Mouse (Mus musculus): Measurements from ENCODE around the gene Nrxn1. TPM values are rescaled to one million over a fixed set of nuclear protein-coding genes. Genes with fewer than 3 reads are reported as not detected.

Nrxn1 gene
- total RNA-seq (2014; rRNA removed) (348 and 376 TPM in 2 replicates), polyA plus RNA-seq (2015; fragmentation: Nextera tagmentation; extraction: Ambion mirVana) (99.8 and 242 TPM in 2 replicates)

DNA sequence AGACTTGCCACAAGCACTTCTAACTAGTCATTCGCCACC is at the start of gene Nrxn1:
Nrxn1 (minus strand) TSS at position 30 of the 39 bp plus-strand sequence.
- 0% methylated on average over 1 of the region's 1 CpGs for WGBS
- ATAC-seq, result no peak
- TF ChIP-seq CTCF (IDR thresholded peaks at IDR 0.05; ENCODE audit: low read depth), result no peak

DNA sequence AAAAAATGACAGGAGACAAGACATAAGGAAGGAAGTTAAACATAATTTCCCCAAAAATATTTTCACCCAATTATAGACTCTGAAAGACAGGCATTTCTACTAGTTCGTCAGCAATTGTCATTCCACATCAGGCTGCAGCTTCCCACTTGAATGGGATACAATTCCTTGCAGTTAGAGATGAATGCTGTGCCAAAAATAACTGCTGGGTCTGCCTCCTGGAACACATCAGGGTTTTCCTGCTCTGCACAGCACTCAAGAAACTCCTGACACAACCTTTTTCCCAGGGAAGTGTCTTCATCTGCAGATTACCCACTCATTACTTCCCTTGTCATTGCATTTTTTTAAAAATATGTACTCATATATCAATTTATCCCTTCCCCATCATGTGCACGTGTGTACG is 44.0 kb upstream of the Nrxn1 start:
- Histone ChIP-seq H3K27ac (ENCODE audit: low read depth, low read length) (no peak overlapping the region), H3K4me3 (ENCODE audit: low read depth, low read length) (no peak overlapping the region), H3K9ac (no peak overlapping the region), H3K36me3 (ENCODE audit: insufficient read depth) (no peaks in the 10 kb centered on the region), H3K4me1 (ENCODE audit: insufficient read depth) (no peaks in the 10 kb centered on the region), H3K27me3 (ENCODE audit: insufficient read depth, low read length) (no peaks in the 10 kb centered on the region), H3K4me2 (ENCODE audit: low read depth) (no peak overlapping the region), H3K9me3 (ENCODE audit: low read length) (no peaks in the 10 kb centered on the region)
- peak; percentile 38; the same call in 1 of the 2 replicates for ATAC-seq
- peak; percentile 2 for DNase-seq
- TF ChIP-seq CTCF (IDR thresholded peaks at IDR 0.05; ENCODE audit: low read depth), result no peak
- WGBS, result 63% methylated on average over 3 of the region's 3 CpGs

More for the DNA sequence above, at the start of gene Nrxn1:
- no peak for DNase-seq
- no peaks in the 10 kb centered on the region for H3K9me3 ChIP-seq (ENCODE audit: low read length)
- H3K27ac ChIP-seq (ENCODE audit: low read depth, low read length), result peak within 1 kb of the TSS; percentile 90
- H3K9ac ChIP-seq, result peak within 1 kb of the TSS; percentile 73
- H3K4me2 ChIP-seq (ENCODE audit: low read depth), result peak within 1 kb of the TSS; percentile 50
- H3K4me3 ChIP-seq (ENCODE audit: low read depth, low read length), result peak within 1 kb of the TSS; percentile 60
- H3K36me3 ChIP-seq (ENCODE audit: insufficient read depth), result peaks cover 11% of the 10 kb centered on the region
- no peaks in the 10 kb centered on the region; the same call in 1 of the 2 replicates for H3K4me1 ChIP-seq (ENCODE audit: insufficient read depth)
- no peaks in the 10 kb centered on the region for H3K27me3 ChIP-seq (ENCODE audit: insufficient read depth, low read length)

DNA sequence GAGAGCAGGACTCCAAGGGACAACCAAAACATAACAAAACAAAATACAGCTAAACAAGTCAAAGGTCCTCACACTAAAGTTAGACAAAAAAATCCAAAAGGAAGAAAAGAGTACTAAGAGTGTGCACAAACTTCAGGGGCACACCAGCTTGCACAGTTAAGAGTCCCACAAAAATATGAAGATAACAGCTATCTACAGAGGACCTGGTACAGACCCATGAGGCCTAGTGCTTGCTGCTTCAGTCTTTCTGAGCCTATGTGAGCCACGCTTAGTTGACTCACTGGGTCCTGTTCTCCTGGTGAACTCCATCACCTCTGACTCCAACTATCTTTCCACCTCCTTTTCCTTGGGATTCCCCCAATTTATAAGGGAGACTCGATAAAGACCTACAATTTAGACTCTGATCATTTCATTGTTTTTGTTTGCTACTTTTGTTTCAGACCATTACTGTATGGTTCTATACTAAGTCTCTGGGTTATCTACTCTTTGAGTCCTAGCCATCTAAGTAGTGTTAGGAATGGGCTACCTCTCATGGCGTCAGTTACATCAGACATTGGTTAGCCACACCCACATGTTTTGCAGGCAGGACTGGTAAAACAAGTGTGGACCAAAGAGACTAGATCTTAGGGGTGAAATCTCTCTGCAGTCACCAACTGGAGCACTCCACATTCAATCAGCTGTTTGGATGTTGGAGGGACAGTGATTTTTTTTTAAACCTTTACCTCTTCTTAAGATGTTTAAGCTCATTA is 20.2 kb upstream of the Nrxn1 start:
- ATAC-seq (no peak), DNase-seq (no peak)
- H3K27me3 ChIP-seq (ENCODE audit: insufficient read depth, low read length), result no peaks in the 10 kb centered on the region
- no peak overlapping the region for H3K4me3 ChIP-seq (ENCODE audit: low read depth, low read length)
- no peak for TF ChIP-seq CTCF (IDR thresholded peaks at IDR 0.05; ENCODE audit: low read depth)
- WGBS, result 89% methylated on average over 3 of the region's 3 CpGs
- no peaks in the 10 kb centered on the region for H3K9me3 ChIP-seq (ENCODE audit: low read length)
- no peak overlapping the region for H3K27ac ChIP-seq (ENCODE audit: low read depth, low read length)
- H3K36me3 ChIP-seq (ENCODE audit: insufficient read depth), result no peaks in the 10 kb centered on the region
- no peak overlapping the region for H3K4me2 ChIP-seq (ENCODE audit: low read depth)
- no peaks in the 10 kb centered on the region for H3K4me1 ChIP-seq (ENCODE audit: insufficient read depth)
- no peak overlapping the region for H3K9ac ChIP-seq

DNA sequence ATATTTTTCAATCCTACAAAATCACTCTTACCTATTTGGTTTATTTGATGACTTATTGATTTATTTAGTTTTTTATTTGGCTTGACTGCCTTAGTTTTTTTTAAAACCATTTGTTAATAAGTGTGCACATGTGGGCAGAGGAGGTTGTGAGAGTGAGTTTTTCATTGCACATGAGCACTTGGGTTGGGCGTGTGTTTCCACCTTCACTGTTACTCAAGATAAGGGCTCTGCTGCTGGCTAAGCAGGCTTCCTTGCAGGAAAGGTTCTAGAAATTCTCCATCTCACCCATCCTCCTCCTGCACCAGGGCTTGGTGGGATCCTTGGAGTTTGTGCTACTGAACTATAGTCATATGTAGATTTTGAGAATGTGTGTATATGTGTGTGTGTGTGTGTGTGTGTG is 19.2 kb upstream of the Nrxn1 start:
- TF ChIP-seq CTCF (IDR thresholded peaks at IDR 0.05; ENCODE audit: low read depth), result no peak
- no peaks in the 10 kb centered on the region for H3K4me1 ChIP-seq (ENCODE audit: insufficient read depth)
- H3K36me3 ChIP-seq (ENCODE audit: insufficient read depth), result no peaks in the 10 kb centered on the region
- DNase-seq (no peak), ATAC-seq (no peak)
- H3K9me3 ChIP-seq (ENCODE audit: low read length), result no peaks in the 10 kb centered on the region
- no peak overlapping the region for H3K27ac ChIP-seq (ENCODE audit: low read depth, low read length)
- WGBS, result 92% methylated on average over 1 of the region's 1 CpGs
- H3K4me2 ChIP-seq (ENCODE audit: low read depth), result no peak overlapping the region
- no peak overlapping the region for H3K4me3 ChIP-seq (ENCODE audit: low read depth, low read length)
- no peak overlapping the region for H3K9ac ChIP-seq
- H3K27me3 ChIP-seq (ENCODE audit: insufficient read depth, low read length), result no peaks in the 10 kb centered on the region

DNA sequence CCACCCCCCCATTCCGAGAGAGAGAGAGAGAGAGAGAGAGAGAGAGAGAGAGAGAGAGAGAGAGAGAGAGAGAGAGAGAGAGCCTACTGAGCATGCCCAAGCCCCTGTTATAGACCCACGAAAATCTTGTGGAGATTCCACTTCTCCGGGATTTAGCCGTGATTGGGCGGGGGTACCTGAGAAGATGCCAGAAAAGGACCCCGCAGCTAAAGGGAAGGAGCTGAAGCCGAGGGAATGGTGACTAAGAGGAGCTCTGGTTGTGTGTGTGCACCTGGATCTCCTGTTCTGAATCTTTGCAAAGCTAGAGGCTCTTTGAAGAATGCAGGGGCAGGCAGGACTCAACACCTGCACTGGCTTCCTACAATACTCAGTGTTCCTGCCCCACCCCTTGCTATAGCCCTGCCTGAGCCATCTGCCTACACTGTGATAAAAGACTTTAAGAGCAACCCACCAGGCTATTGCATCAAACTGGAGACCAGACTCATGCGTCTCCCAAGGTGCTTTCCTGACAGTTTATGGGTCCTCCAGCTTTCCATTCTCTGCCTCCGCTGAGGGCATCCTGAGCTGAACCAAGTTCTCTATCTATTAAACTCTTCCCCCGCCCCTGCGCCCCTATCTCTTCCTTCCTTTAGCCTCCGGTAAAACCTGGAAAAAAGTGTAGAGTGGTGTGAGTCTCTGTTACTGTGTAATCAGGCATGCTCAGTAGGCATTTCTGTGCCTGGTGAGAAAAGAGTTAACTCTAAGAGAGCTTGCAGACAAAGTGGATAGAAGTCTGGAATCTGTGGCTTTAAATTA is 407 bp upstream of the Nrxn1 start:
- WGBS, result 22% methylated on average over 12 of the region's 12 CpGs
- TF ChIP-seq CTCF (IDR thresholded peaks at IDR 0.05; ENCODE audit: low read depth), result no peak
- Histone ChIP-seq H3K9ac (peak overlapping the region; percentile 73), H3K4me1 (ENCODE audit: insufficient read depth) (no peaks in the 10 kb centered on the region), H3K4me2 (ENCODE audit: low read depth) (peak overlapping the region; percentile 50), H3K36me3 (ENCODE audit: insufficient read depth) (peaks cover 7% of the 10 kb centered on the region), H3K27me3 (ENCODE audit: insufficient read depth, low read length) (no peaks in the 10 kb centered on the region), H3K27ac (ENCODE audit: low read depth, low read length) (peak overlapping the region; percentile 90), H3K4me3 (ENCODE audit: low read depth, low read length) (peak overlapping the region; percentile 60), H3K9me3 (ENCODE audit: low read length) (no peaks in the 10 kb centered on the region)
- peak; percentile 88 for DNase-seq
- ATAC-seq, result peak; percentile 86

DNA sequence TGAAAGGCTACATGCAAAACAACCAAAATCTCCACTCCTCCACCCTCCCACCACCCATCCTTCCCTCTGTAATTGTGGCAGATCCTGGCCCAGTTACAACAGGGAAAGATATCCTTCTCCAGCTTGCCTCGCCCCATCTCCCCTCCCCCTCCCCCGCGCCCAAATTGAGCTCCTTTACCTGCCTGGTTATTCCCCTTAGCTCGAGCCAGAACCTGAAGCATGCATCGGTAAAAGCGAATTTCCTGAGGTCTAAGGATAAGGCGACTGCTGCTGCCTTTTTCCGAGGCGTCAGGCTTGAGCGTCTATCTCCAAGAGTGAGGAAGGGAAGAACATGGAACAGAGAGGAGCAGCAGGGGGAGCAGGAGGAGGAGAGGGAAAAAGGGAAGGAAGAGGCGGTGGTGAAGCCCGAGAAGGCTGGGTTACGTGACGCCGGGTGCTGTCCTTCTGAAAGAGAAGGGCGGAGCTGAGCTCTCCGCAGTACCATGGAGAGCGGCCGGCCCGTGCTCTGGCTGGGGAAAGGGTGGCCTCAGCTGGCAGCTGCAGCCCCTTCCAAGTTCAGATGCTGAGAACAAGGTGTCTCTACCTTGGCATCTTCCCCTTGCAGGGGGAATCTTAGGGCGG is 340 bp downstream of the Nrxn1 start:
- DNase-seq (peak; percentile 90), ATAC-seq (peak; percentile 92)
- Histone ChIP-seq H3K4me1 (ENCODE audit: insufficient read depth) (peaks cover 3% of the 10 kb centered on the region; the same call in 1 of the 2 replicates), H3K27ac (ENCODE audit: low read depth, low read length) (peak overlapping the region; percentile 90), H3K4me3 (ENCODE audit: low read depth, low read length) (peak overlapping the region; percentile 60), H3K9ac (peak overlapping the region; percentile 73), H3K36me3 (ENCODE audit: insufficient read depth) (peaks cover 14% of the 10 kb centered on the region), H3K4me2 (ENCODE audit: low read depth) (peak overlapping the region; percentile 50), H3K9me3 (ENCODE audit: low read length) (no peaks in the 10 kb centered on the region), H3K27me3 (ENCODE audit: insufficient read depth, low read length) (no peaks in the 10 kb centered on the region)
- TF ChIP-seq CTCF (IDR thresholded peaks at IDR 0.05; ENCODE audit: low read depth), result peak; percentile 62
- under 1% methylated on average over 21 of the region's 21 CpGs for WGBS

DNA sequence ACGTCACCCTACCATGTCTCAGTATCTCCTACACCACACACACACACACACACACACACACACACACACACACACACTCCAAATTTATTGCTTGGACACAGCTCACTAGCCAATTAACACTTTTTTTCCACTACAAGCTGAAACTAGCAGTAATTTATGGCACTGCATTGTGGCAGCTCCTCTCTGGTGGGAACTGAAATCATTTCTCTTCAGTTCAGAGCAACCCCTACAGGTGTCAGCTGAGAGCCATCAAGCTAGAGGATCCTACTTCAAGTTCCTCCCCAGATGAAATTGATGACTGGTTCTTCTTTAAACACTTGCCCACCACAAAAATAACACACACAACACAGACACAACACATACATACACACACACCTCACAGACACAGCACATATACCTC is 2.2 kb downstream of the Nrxn1 start:
- WGBS, result 47% methylated on average over 1 of the region's 1 CpGs
- TF ChIP-seq CTCF (IDR thresholded peaks at IDR 0.05; ENCODE audit: low read depth), result peak; percentile 61
- peaks cover 17% of the 10 kb centered on the region for H3K36me3 ChIP-seq (ENCODE audit: insufficient read depth)
- DNase-seq (peak; percentile 69), ATAC-seq (no peak)
- no peak overlapping the region for H3K27ac ChIP-seq (ENCODE audit: low read depth, low read length)
- H3K4me2 ChIP-seq (ENCODE audit: low read depth), result peak overlapping the region; percentile 50
- no peaks in the 10 kb centered on the region for H3K9me3 ChIP-seq (ENCODE audit: low read length)
- H3K4me1 ChIP-seq (ENCODE audit: insufficient read depth), result peaks cover 10% of the 10 kb centered on the region; the same call in 1 of the 2 replicates
- H3K4me3 ChIP-seq (ENCODE audit: low read depth, low read length), result peak overlapping the region; percentile 60
- no peaks in the 10 kb centered on the region for H3K27me3 ChIP-seq (ENCODE audit: insufficient read depth, low read length)
- H3K9ac ChIP-seq, result peak overlapping the region; percentile 26
